Mouse (Mus musculus) intestine, postnatal 0 days (tissue): Measurements from ENCODE around the gene Ppp1r9b. TPM values are rescaled to one million over a fixed set of nuclear protein-coding genes. Genes with fewer than 3 reads are reported as not detected.
A peak's percentile ranks its signal among the peaks of the same experiment; 100 is the strongest.

Experiments used
- ATAC-seq: fragments of 200-750 bp; cut with Nextera tagmentation; 2 replicates; pipeline ENCODE4 v1.8.0; 2017; ENCODE audit warnings: mild to moderate bottlenecking, moderate TSS enrichment, moderate library complexity
- H3K27ac ChIP-seq: fragments of 300-500 bp; sonication (generic); 2 replicates; pipeline ENCODE4 v1.5.1; 2014; ENCODE audit warnings: mild to moderate bottlenecking, low read depth, low read length, moderate library complexity
- H3K27me3 ChIP-seq: fragments of 300-500 bp; sonication (generic); replicated peaks from 2 replicates; pipeline ENCODE4 v1.6.1; 2014; ENCODE audit warnings: low read length, mixed read lengths; ENCODE audit not compliant: control insufficient read depth, insufficient read depth
- H3K36me3 ChIP-seq: fragments of 300-500 bp; sonication (generic); 2 replicates; pipeline ENCODE4 v1.6.1; 2014; ENCODE audit warnings: mild to moderate bottlenecking, moderate library complexity; ENCODE audit not compliant: control insufficient read depth, insufficient read depth
- H3K4me1 ChIP-seq: fragments of 300-500 bp; sonication (generic); replicated peaks from 2 replicates; pipeline ENCODE4 v1.6.1; 2014; ENCODE audit warnings: antibody characterized with exemption, low read length, mixed read lengths; ENCODE audit not compliant: control insufficient read depth, insufficient read depth
- H3K4me2 ChIP-seq: fragments of 300-500 bp; sonication (generic); replicated peaks from 2 replicates; pipeline ENCODE4 v1.6.1; 2014; ENCODE audit warnings: low read depth, mild to moderate bottlenecking, moderate library complexity
- H3K4me3 ChIP-seq: fragments of 300-500 bp; sonication (generic); 2 replicates; pipeline ENCODE4 v1.5.1; 2014; ENCODE audit warnings: low read depth, low read length
- H3K9ac ChIP-seq: fragments of 300-500 bp; sonication (generic); 2 replicates; pipeline ENCODE4 v1.6.1; 2014; ENCODE audit warnings: mild to moderate bottlenecking, low read depth, low read length
- H3K9me3 ChIP-seq: fragments of 300-500 bp; sonication (generic); 2 replicates; pipeline ENCODE4 v1.6.1; 2016; ENCODE audit warnings: mixed run types; ENCODE audit not compliant: control insufficient read depth
- CTCF ChIP-seq: sonication (generic); IDR thresholded peaks from 2 replicates; pipeline ENCODE4 v1.5.1; 2016; ENCODE audit warnings: low read depth, mild to moderate bottlenecking, control low read depth, antibody characterized with exemption, moderate library complexity
- WGBS: fragments of 180-500 bp; shearing (Covaris S2); extraction: QIAGEN DNeasy Blood & Tissue Kit; methylation state at CpG from one replicate; pipeline ENCODE4 v1.1.7; 2014; 5-methylcytosine and 5-hydroxymethylcytosine counted together
- polyA plus RNA-seq: library from polyadenylated mRNA; unstranded; fragments of >200 nt; fragmentation: Nextera tagmentation; extraction: Ambion mirVana; gene quantifications from 2 replicates; pipeline ENCODE4 v1.2.1, GENCODE M21; 2015

The Ppp1r9b gene
- polyA plus RNA-seq: 6.3 and 7.1 TPM in 2 replicates

DNA sequence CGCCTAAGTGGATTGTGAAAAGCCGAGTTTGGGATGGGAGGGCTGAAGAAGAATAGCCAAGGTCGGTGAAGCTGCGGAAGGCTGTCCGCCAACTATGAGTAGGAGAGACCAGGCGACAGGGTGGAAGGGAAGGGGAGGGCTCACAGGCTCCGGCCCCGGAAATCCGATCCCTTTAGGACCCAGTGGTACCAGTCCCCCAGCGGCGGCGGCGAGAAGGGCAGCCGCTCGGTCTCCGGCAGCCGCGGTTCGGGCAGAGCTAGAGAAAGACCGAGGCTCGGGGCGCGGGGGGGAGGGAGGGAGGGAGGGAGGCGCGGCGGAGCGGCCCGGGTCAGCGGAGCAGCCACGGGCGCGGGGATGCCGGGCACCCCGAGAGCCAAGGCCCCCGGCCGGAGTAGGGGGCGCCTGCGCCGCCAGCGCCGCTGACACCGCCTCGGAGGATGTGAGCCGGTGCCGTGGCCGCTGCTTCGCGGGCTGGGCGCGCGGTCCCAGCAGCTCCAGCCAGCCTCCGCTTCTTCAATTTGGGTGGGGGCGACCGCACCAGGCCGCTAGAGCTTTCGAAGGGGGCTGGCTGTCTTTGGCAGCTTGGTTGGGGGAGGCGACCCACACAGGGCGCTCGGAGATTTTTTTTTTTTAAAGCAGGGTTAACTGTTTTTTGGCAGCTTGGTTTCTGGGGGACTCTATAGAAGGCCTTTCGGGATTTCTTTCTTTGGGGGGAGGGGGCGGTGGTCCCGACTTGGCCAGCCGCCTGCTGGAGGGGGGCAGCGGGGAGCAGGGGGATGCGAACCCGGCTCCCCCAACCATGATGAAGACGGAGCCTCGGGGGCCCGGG, at the start of gene Ppp1r9b:
Gene Ppp1r9b (plus strand): TSS at position 287 of the 829 bp plus-strand sequence.
- H3K4me1 ChIP-seq: peaks cover 24% of the 10 kb centered on the region
- TF ChIP-seq CTCF: peak; percentile 77
- H3K27ac ChIP-seq: peak within 1 kb of the TSS; percentile 80
- H3K9ac ChIP-seq: peak within 1 kb of the TSS; percentile 83
- 1% methylated on average over 64 of the region's 69 CpGs for WGBS
- peaks cover 1% of the 10 kb centered on the region; the same call in 1 of the 2 replicates for H3K36me3 ChIP-seq
- H3K9me3 ChIP-seq: no peaks in the 10 kb centered on the region
- H3K4me3 ChIP-seq: peak within 1 kb of the TSS; percentile 81
- peak within 1 kb of the TSS; percentile 94 for H3K4me2 ChIP-seq
- no peaks in the 10 kb centered on the region for H3K27me3 ChIP-seq
- peak; percentile 72 for ATAC-seq

DNA sequence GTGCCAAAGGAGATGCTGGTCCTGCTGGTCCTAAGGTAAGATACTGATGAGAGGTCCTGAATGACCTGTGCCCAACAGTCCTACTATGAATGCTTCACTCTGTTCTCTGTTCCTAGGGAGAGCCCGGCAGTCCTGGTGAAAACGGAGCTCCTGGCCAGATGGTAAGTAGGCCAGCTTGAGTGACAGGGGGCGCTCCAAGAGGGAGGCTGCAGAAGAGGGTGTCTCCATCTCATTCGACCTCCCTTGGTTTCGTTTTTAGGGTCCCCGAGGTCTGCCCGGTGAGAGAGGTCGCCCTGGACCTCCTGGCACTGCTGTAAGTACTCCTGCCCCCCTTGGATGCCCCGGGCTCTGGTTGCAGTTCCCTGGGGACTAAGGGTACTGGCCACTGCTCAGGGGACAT, 49.7 kb upstream of the Ppp1r9b start:
- no peak overlapping the region for H3K9ac ChIP-seq
- H3K36me3 ChIP-seq: peaks cover 13% of the 10 kb centered on the region; the same call in 1 of the 2 replicates
- H3K4me1 ChIP-seq: no peaks in the 10 kb centered on the region
- ATAC-seq: no peak
- no peak for TF ChIP-seq CTCF
- peaks cover 35% of the 10 kb centered on the region for H3K27me3 ChIP-seq
- WGBS: 42% methylated on average over 9 of the region's 9 CpGs
- H3K9me3 ChIP-seq: no peaks in the 10 kb centered on the region
- H3K27ac ChIP-seq: no peak overlapping the region
- H3K4me2 ChIP-seq: no peak overlapping the region
- H3K4me3 ChIP-seq: no peak overlapping the region

DNA sequence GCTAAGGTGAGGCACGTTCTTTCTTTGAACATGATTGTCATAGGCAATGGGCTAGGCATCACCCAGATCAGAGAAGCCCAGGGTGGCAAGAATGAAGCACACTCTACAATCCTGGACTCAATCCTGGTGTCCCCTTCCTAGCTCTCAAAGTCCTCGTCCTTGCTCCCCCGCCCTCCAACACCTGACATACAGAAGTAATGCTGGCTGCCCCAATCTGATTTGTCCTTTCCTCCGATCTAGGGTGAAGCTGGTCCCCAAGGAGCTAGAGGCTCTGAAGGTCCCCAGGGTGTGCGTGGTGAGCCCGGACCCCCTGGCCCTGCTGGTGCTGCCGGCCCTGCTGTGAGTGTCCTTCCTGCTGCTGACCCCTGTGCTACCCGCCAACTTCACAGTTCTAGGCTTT, 49.1 kb upstream of the Ppp1r9b start:
- peaks cover 14% of the 10 kb centered on the region; the same call in 1 of the 2 replicates for H3K36me3 ChIP-seq
- H3K9ac ChIP-seq: no peak overlapping the region

DNA sequence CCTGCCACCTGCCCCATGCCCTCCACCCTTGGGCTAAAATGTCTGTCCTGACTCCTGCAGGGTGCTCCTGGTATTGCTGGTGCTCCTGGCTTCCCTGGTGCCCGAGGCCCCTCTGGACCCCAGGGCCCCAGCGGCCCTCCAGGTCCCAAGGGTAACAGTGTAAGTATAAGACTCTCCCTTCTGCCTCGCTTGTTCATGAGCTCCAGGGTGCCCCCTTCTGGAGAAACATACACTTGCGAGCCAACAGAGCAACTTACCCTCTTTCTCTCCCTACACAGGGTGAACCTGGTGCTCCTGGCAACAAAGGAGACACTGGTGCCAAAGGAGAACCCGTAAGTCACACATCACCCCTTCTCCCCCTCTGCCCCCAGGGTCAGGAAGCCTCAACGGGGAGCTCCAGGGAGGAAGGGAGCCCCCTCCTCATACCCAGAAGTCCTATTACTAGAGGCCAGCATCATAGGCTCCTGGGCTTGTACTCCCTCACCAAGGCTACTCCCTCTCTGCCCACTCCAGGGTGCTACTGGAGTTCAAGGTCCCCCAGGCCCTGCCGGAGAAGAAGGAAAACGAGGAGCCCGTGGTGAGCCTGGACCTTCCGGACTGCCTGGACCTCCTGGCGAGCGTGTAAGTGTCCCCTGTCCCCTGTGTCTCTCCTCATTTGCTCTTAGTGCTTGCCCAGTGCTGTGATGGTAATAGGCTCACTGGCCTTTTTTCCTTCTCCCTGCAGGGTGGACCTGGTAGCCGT, 48.4 kb upstream of the Ppp1r9b start:
- H3K4me3 ChIP-seq: no peak overlapping the region
- 48% methylated on average over 13 of the region's 13 CpGs for WGBS
- no peak overlapping the region; the same call in 1 of the 2 replicates for H3K27ac ChIP-seq
- no peaks in the 10 kb centered on the region for H3K4me1 ChIP-seq
- no peaks in the 10 kb centered on the region for H3K9me3 ChIP-seq
- peak; percentile 70 for TF ChIP-seq CTCF
- H3K36me3 ChIP-seq: peaks cover 21% of the 10 kb centered on the region; the same call in 1 of the 2 replicates
- no peak overlapping the region for H3K9ac ChIP-seq
- no peak; the same call in 1 of the 2 replicates for ATAC-seq
- H3K27me3 ChIP-seq: peaks cover 28% of the 10 kb centered on the region
- no peak overlapping the region for H3K4me2 ChIP-seq

More for the DNA sequence above, 49.1 kb upstream of the Ppp1r9b start:
- Histone ChIP-seq H3K4me2 (no peak overlapping the region), H3K27ac (no peak overlapping the region), H3K27me3 (peaks cover 28% of the 10 kb centered on the region), H3K4me3 (no peak overlapping the region), H3K4me1 (no peaks in the 10 kb centered on the region), H3K9me3 (no peaks in the 10 kb centered on the region)
- ATAC-seq: no peak
- 78% methylated on average over 8 of the region's 8 CpGs for WGBS
- TF ChIP-seq CTCF: no peak

DNA sequence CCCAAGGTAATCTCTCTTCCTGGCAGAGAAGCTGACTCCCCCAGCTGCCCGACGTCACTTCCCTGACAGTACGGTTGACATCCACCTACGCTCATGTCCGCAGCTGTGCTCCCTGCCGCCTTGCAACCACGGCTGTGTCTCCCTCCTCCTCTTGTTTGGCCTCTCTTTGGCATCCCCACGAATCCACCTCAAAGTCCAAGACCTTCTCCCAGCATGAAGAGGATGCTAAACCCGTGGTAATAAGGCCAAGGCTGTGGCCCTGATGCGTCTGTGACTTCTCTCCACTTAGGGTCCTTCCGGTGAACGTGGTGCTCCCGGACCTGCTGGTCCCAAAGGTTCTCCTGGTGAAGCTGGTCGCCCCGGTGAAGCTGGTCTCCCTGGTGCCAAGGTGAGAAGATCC, 47.8 kb upstream of the Ppp1r9b start:
- no peaks in the 10 kb centered on the region for H3K9me3 ChIP-seq
- no peak overlapping the region for H3K9ac ChIP-seq
- H3K4me2 ChIP-seq: no peak overlapping the region
- peaks cover 21% of the 10 kb centered on the region; the same call in 1 of the 2 replicates for H3K36me3 ChIP-seq
- no peak overlapping the region for H3K4me3 ChIP-seq
- 75% methylated on average over 15 of the region's 15 CpGs for WGBS
- H3K27me3 ChIP-seq: peaks cover 28% of the 10 kb centered on the region
- ATAC-seq: no peak
- no peak for TF ChIP-seq CTCF
- H3K4me1 ChIP-seq: no peaks in the 10 kb centered on the region
- H3K27ac ChIP-seq: no peak overlapping the region; the same call in 1 of the 2 replicates

DNA sequence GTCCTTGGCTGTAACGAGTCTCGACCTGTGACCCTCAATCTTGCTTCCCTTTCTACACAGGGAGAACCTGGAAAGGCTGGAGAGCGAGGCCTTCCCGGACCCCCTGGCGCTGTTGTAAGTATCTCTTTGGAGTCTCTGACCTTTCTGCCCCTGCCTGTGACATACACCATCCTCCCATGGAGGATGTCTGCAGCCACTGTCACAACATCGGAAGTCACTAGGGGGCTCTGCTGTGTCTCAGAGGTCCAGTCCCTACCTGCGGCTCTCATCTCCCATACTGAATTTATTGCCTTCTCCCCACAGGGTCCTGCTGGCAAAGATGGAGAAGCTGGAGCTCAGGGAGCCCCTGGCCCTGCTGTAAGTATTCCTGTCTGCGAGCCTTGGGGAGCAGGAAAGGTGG, 46.5 kb upstream of the Ppp1r9b start:
- Histone ChIP-seq H3K36me3 (peaks cover 29% of the 10 kb centered on the region; the same call in 1 of the 2 replicates), H3K27me3 (peaks cover 17% of the 10 kb centered on the region), H3K9ac (no peak overlapping the region), H3K4me2 (no peak overlapping the region), H3K4me1 (no peaks in the 10 kb centered on the region), H3K4me3 (no peak overlapping the region), H3K9me3 (no peaks in the 10 kb centered on the region), H3K27ac (no peak overlapping the region)
- ATAC-seq: no peak
- WGBS: 22% methylated on average over 8 of the region's 8 CpGs
- peak; percentile 35 for TF ChIP-seq CTCF
